Mouse (Mus musculus) C2C12 (cell line): ENCODE data around the gene Clasp1. TPM values are rescaled to one million over a fixed set of nuclear protein-coding genes. Genes with fewer than 3 reads are reported as not detected.
A peak's percentile ranks its signal among the peaks of the same experiment; 100 is the strongest.

Source experiments
- H3K27me3 ChIP-seq: one replicate; pipeline ENCODE4 v1.6.1; 2011; ENCODE audit not compliant: control insufficient read depth, insufficient read depth, insufficient read length
- H3K36me3 ChIP-seq: one replicate; pipeline ENCODE4 v1.6.1; 2011; ENCODE audit not compliant: control insufficient read depth, insufficient read depth
- H3K4me3 ChIP-seq: one replicate; pipeline ENCODE4 v1.5.1; 2011; ENCODE audit warnings: mild to moderate bottlenecking, control low read depth; ENCODE audit not compliant: poor library complexity, insufficient read depth, severe bottlenecking
- H3K79me2 ChIP-seq: one replicate; pipeline ENCODE4 v1.6.1; 2011; ENCODE audit not compliant: control insufficient read depth, insufficient read depth
- H3K79me3 ChIP-seq: one replicate; pipeline ENCODE4 v1.6.1; 2011; ENCODE audit warnings: low read depth, control low read depth
- H3ac ChIP-seq: one replicate; pipeline ENCODE3; 2011; ENCODE audit warnings: low read depth; ENCODE audit not compliant: control insufficient read depth, insufficient read length
- CEBPB ChIP-seq: IDR thresholded peaks from one replicate; pipeline ENCODE4 v1.6.1; 2011; ENCODE audit warnings: low read depth, mild to moderate bottlenecking, control low read depth, moderate library complexity
- CTCF ChIP-seq: IDR thresholded peaks from one replicate; pipeline ENCODE4 v1.5.1; 2011; ENCODE audit not compliant: control insufficient read depth, insufficient read depth, insufficient read length
- FOSL1 ChIP-seq: IDR thresholded peaks from one replicate; pipeline ENCODE4 v1.8.0; 2011; ENCODE audit warnings: mild to moderate bottlenecking, low read length; ENCODE audit not compliant: poor library complexity, insufficient read depth, severe bottlenecking
- MAX ChIP-seq: IDR thresholded peaks from one replicate; pipeline ENCODE4 v1.6.1; 2011; ENCODE audit warnings: mild to moderate bottlenecking, control low read depth
- MYOD1 ChIP-seq: IDR thresholded peaks from one replicate; pipeline ENCODE4 v1.6.1; 2011; ENCODE audit warnings: low read depth; ENCODE audit not compliant: control insufficient read depth, insufficient read length
- MYOG ChIP-seq: IDR thresholded peaks from one replicate; pipeline ENCODE4 v1.6.1; 2011; ENCODE audit not compliant: control insufficient read depth, insufficient read length; ENCODE audit errors: extremely low read depth
- USF1 ChIP-seq: IDR thresholded peaks from one replicate; pipeline ENCODE4 v1.6.1; 2011; ENCODE audit warnings: low read depth, mild to moderate bottlenecking, control low read depth, moderate library complexity
- polyA plus RNA-seq: library from polyadenylated mRNA; unstranded; fragments of >200 nt; fragmentation: generic; extraction: Trizol; gene quantifications from one replicate; pipeline ENCODE4 v1.2.1, GENCODE M21; 2012; ENCODE audit warnings: missing spikeins

The Clasp1 gene
- polyA plus RNA-seq, 1 experiment = 19.4 TPM

- TF ChIP-seq USF1 = no peak
- no peak for TF ChIP-seq MYOD1
- no peak for TF ChIP-seq MAX
- no peak for TF ChIP-seq FOSL1
- TF ChIP-seq CTCF = no peak
- no peak for TF ChIP-seq MYOG
- no peak for TF ChIP-seq CEBPB
- H3ac ChIP-seq = no peak overlapping the region
- H3K27me3 ChIP-seq = peaks cover 21% of the 10 kb centered on the region
- no peaks in the 10 kb centered on the region for H3K36me3 ChIP-seq
- H3K79me3 ChIP-seq = no peaks in the 10 kb centered on the region
- no peak overlapping the region for H3K4me3 ChIP-seq
- H3K79me2 ChIP-seq = no peaks in the 10 kb centered on the region
Observed at GRCm38 (mm10) chr1:118625921-118626320, 237.1 kb downstream of the Clasp1 start.

GRCm38 (mm10) chr1:118626452-118626851, 237.6 kb downstream of the Clasp1 start:
- no peaks in the 10 kb centered on the region for H3K79me2 ChIP-seq
- H3K4me3 ChIP-seq = no peak overlapping the region
- TF ChIP-seq CTCF (no peak), USF1 (no peak), CEBPB (no peak), MYOG (no peak), MYOD1 (no peak), FOSL1 (no peak), MAX (no peak)
- peaks cover 23% of the 10 kb centered on the region for H3K27me3 ChIP-seq
- H3ac ChIP-seq = no peak overlapping the region
- no peaks in the 10 kb centered on the region for H3K36me3 ChIP-seq
- no peaks in the 10 kb centered on the region for H3K79me3 ChIP-seq

DNA sequence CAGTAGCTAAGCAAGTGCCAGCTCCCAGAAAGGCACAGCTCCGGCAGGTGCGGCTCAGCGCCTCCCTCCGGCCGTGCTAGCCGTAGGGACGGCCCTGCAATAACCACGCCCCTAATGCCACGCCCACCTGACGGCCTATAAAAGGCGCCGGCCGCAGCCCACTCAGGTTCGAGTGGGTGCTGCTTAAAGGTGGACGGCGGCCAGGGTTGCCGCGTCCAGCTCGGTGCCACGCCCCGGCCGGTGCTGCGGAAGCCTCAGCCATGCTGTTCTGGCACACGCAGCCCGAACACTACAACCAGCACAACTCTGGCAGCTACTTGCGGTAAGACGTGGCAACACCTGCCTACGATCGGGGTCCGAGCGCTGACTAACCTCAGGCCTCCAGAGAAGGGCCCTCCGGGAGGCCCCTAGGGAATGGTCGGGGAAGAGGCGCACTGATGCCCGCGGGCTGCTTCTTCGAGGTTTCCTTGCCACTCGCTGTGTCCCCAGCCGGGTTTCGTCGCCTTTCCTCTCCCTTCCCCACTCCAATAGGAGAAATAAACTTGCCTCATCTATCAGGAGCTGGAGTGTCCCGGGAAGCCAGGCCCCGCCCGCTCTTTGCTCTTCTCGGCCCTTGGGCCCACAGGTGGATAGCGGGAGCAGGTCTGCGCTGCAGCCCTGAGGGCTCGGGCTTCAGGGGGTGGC, 239.1 kb downstream of the Clasp1 start, which contains the start of gene Tfcp2l1:
Gene Tfcp2l1, plus strand, starts transcription at position 165 of the 684 bp plus-strand sequence.
- H3K79me2 ChIP-seq = no peaks in the 10 kb centered on the region
- H3K79me3 ChIP-seq = no peaks in the 10 kb centered on the region
- TF ChIP-seq USF1 (no peak), MYOG (no peak), FOSL1 (no peak), CEBPB (no peak), MYOD1 (no peak), CTCF (no peak), MAX (no peak)
- no peak within 1 kb of the TSS for H3K4me3 ChIP-seq
- H3ac ChIP-seq = peak within 1 kb of the TSS; percentile 27
- H3K27me3 ChIP-seq = peaks cover 28% of the 10 kb centered on the region
- H3K36me3 ChIP-seq = no peaks in the 10 kb centered on the region

- no peak overlapping the region for H3K4me3 ChIP-seq
- no peak overlapping the region for H3ac ChIP-seq
- H3K27me3 ChIP-seq = peaks cover 20% of the 10 kb centered on the region
- no peaks in the 10 kb centered on the region for H3K79me2 ChIP-seq
- H3K79me3 ChIP-seq = no peaks in the 10 kb centered on the region
- no peaks in the 10 kb centered on the region for H3K36me3 ChIP-seq
- no peak for TF ChIP-seq FOSL1
- TF ChIP-seq CEBPB = no peak
- no peak for TF ChIP-seq MAX
- no peak for TF ChIP-seq CTCF
- TF ChIP-seq MYOD1 = no peak
- no peak for TF ChIP-seq USF1
- no peak for TF ChIP-seq MYOG
Observed at GRCm38 (mm10) chr1:118633415-118633980, 244.6 kb downstream of the Clasp1 start.

DNA sequence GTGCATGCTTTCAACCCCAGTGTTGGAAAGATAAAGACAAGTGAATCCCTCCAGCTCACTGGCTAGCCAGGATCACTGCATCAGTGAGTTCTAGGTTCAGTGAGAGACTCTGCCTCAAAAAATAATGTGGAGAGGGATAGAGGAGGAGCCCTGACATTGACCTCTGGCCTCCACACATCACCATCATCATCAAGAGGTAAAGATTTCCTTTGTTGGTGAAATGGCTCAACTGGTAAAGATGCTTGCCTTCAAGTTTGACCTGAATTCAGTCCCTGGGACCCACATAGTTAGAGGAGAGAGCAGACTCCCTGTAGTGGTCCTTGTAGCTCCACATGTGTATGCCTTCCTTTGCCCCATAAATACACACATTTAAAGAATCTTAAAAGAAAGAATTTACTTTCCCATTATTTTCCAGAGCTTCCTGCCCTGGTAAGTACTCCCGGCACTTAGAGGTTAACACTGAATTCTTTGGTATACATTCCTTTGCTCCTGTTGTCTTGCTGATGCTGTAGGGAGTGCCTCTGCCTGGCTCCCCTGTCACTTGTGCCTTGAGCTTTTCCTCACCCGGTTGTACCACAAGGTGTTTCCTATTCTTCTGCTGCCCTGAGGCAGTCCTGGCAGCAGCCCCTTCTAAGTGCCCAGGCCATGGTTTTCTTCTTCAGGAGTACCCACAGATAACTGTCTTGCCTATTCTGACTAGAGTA, 253.6 kb downstream of the Clasp1 start:
- no peak overlapping the region for H3ac ChIP-seq
- no peaks in the 10 kb centered on the region for H3K79me3 ChIP-seq
- no peak overlapping the region for H3K4me3 ChIP-seq
- TF ChIP-seq MAX = no peak
- TF ChIP-seq CTCF = no peak
- TF ChIP-seq FOSL1 = no peak
- TF ChIP-seq MYOG = no peak
- TF ChIP-seq MYOD1 = no peak
- no peak for TF ChIP-seq CEBPB
- no peak for TF ChIP-seq USF1
- peaks cover 3% of the 10 kb centered on the region for H3K27me3 ChIP-seq
- no peaks in the 10 kb centered on the region for H3K36me3 ChIP-seq
- no peaks in the 10 kb centered on the region for H3K79me2 ChIP-seq
